Comparison of ENCODE assay signal across 14 mouse cellular contexts in genomic region chr19:38478286-38478685, GRCm38 (mm10). TPM values are rescaled to one million over a fixed set of nuclear protein-coding genes. Genes with fewer than 3 reads are reported as not detected.
A peak's percentile ranks its signal among the peaks of the same experiment; 100 is the strongest.
DNase-seq lines count a peak whose midpoint lies in the region; ATAC-seq and TF ChIP-seq lines count a peak whose summit lies in the region.
"Had no signal": no experiment of that assay in that cellular context is flagged by ENCODE, and none has a peak within 500 bp of the region (broad histone marks: within the 10 kb centered on the region; RNA-seq: fewer than 3 reads in every experiment).

No protein-coding gene starts in this region.

- 0 out of 2 replicates have a peak, but pooled peaks cover 2% of the 10 kb centered on the region for H3K27me3 ChIP-seq in heart, embryonic 12.5 days (replicated peaks)
- peaks cover 17% of the 10 kb centered on the region for H3K27me3 ChIP-seq in lung, embryonic 15.5 days
- H3K27me3 ChIP-seq in lung, postnatal 0 days (replicated peaks; ENCODE audit: insufficient read depth, low read length): peaks cover 5% of the 10 kb centered on the region; the same call in 1 of the 2 replicates
- peaks cover 12% of the 10 kb centered on the region; the same call in 1 of the 2 replicates for H3K27me3 ChIP-seq in forebrain, embryonic 16.5 days (replicated peaks; ENCODE audit: control insufficient read depth, insufficient read depth, low read length)
- H3K27me3 ChIP-seq in neural tube, embryonic 13.5 days: peaks cover 20% of the 10 kb centered on the region

- H3K4me1 ChIP-seq in heart, embryonic 12.5 days (replicated peaks): peaks cover 41% of the 10 kb centered on the region
- H3K4me1 ChIP-seq in lung, embryonic 15.5 days: 0 out of 2 replicates have a peak, but pooled peaks cover 14% of the 10 kb centered on the region
- 0 out of 2 replicates have a peak, but pooled peaks cover 2% of the 10 kb centered on the region for H3K4me1 ChIP-seq in lung, postnatal 0 days (ENCODE audit: insufficient read depth, low read depth, low read length)
- peaks cover 27% of the 10 kb centered on the region for H3K4me1 ChIP-seq in forebrain, embryonic 16.5 days (replicated peaks; ENCODE audit: control insufficient read depth, insufficient read depth, low read length)
- peaks cover 52% of the 10 kb centered on the region for H3K4me1 ChIP-seq in neural tube, embryonic 13.5 days (replicated peaks)
- H3K4me1 ChIP-seq: liver, embryonic 15.5 days had no signal

- H3K4me2 ChIP-seq in heart, embryonic 12.5 days: no peak overlapping the region
- no peak overlapping the region for H3K4me2 ChIP-seq in lung, embryonic 15.5 days
- no peak overlapping the region for H3K4me2 ChIP-seq in lung, postnatal 0 days (replicated peaks; ENCODE audit: low read depth, low read length)
- H3K4me2 ChIP-seq in forebrain, embryonic 16.5 days (ENCODE audit: low read length): no peak overlapping the region
- no peak overlapping the region; the same call in 1 of the 2 replicates for H3K4me2 ChIP-seq in neural tube, embryonic 13.5 days
- H3K4me2 ChIP-seq: liver, embryonic 15.5 days had no signal

- no peak for TF ChIP-seq CTCF in lung, postnatal 0 days (IDR thresholded peaks at IDR 0.05)

- DNase-seq in heart, adult 9 months (ENCODE audit: low spot score in 2 of 2): no peak
- DNase-seq in lung, postnatal 0 days (ENCODE audit: low spot score): no peak
- no peak for DNase-seq in right cerebral cortex, adult 2 months (ENCODE audit: low spot score in 2 of 2)
- no peak for DNase-seq in left cerebral cortex, postnatal 25 days (ENCODE audit: low spot score in 2 of 2)
- DNase-seq: B cell, adult 2 months; cerebellum, postnatal 36 days; layer of hippocampus, postnatal 36 days; thymus, postnatal 36 days had no signal

- H3K27ac ChIP-seq in heart, embryonic 12.5 days (ENCODE audit: poor library complexity, severe bottlenecking): peak overlapping the region; percentile 73
- H3K27ac ChIP-seq in lung, embryonic 15.5 days: peak overlapping the region; percentile 11; the same call in 1 of the 2 replicates
- H3K27ac ChIP-seq in lung, postnatal 0 days (ENCODE audit: low read length): no peak overlapping the region
- 0 out of 2 replicates have a peak overlapping the region, but pooled peaks have one; percentile 11 for H3K27ac ChIP-seq in forebrain, embryonic 16.5 days (ENCODE audit: low read length)
- peak overlapping the region; percentile 73 for H3K27ac ChIP-seq in neural tube, embryonic 13.5 days (replicated peaks)
- H3K27ac ChIP-seq: liver, embryonic 15.5 days had no signal

- no peak overlapping the region for H3K4me3 ChIP-seq in heart, embryonic 12.5 days
- H3K4me3 ChIP-seq in lung, embryonic 15.5 days: no peak overlapping the region
- no peak overlapping the region for H3K4me3 ChIP-seq in lung, postnatal 0 days (ENCODE audit: low read depth, low read length)
- no peak overlapping the region for H3K4me3 ChIP-seq in forebrain, embryonic 16.5 days (replicated peaks; ENCODE audit: low read length)
- H3K4me3 ChIP-seq in neural tube, embryonic 13.5 days: no peak overlapping the region
- H3K4me3 ChIP-seq: liver, embryonic 15.5 days had no signal

- no peaks in the 10 kb centered on the region for H3K9me3 ChIP-seq in heart, embryonic 12.5 days (replicated peaks)
- no peaks in the 10 kb centered on the region for H3K9me3 ChIP-seq in lung, embryonic 15.5 days
- H3K9me3 ChIP-seq in lung, postnatal 0 days (ENCODE audit: low read length): no peaks in the 10 kb centered on the region
- H3K9me3 ChIP-seq in forebrain, embryonic 16.5 days (ENCODE audit: control insufficient read depth, low read length): no peaks in the 10 kb centered on the region
- no peaks in the 10 kb centered on the region for H3K9me3 ChIP-seq in neural tube, embryonic 13.5 days
- H3K9me3 ChIP-seq: G1E; liver, embryonic 15.5 days had no signal

- no peak overlapping the region for H3K9ac ChIP-seq in heart, embryonic 12.5 days
- no peak overlapping the region for H3K9ac ChIP-seq in lung, embryonic 15.5 days
- no peak overlapping the region for H3K9ac ChIP-seq in lung, postnatal 0 days (replicated peaks; ENCODE audit: low read depth)
- H3K9ac ChIP-seq in forebrain, embryonic 16.5 days (replicated peaks; ENCODE audit: low read depth, low read length): no peak overlapping the region
- H3K9ac ChIP-seq in neural tube, embryonic 13.5 days: no peak overlapping the region
- H3K9ac ChIP-seq: liver, embryonic 15.5 days had no signal

- intact Hi-C loops in left cerebral cortex, postnatal 25 days (cut with DNase I): no loop called here

- 53% methylated on average over 5 of the region's 5 CpGs for WGBS in heart, embryonic 12.5 days
- WGBS in lung, embryonic 15.5 days: 34% methylated on average over 5 of the region's 5 CpGs
- 39% methylated on average over 5 of the region's 5 CpGs for WGBS in lung, postnatal 0 days
- WGBS in forebrain, embryonic 16.5 days: 43% methylated on average over 5 of the region's 5 CpGs
- 12% methylated on average over 5 of the region's 5 CpGs for WGBS in neural tube, embryonic 13.5 days

- TF ChIP-seq EP300 in lung, postnatal 0 days (IDR thresholded peaks at IDR 0.05): no peak

- no peak for ATAC-seq in heart, embryonic 12.5 days (ENCODE audit: insufficient number of reproducible peaks, low FRiP score)
- no peak for ATAC-seq in lung, embryonic 15.5 days (ENCODE audit: borderline replicate concordance, extremely low read depth, low FRiP score, low TSS enrichment)
- no peak for ATAC-seq in lung, postnatal 0 days
- no peak for ATAC-seq in forebrain, embryonic 16.5 days
- no peak for ATAC-seq in neural tube, embryonic 13.5 days (ENCODE audit: low read depth)

- no peaks in the 10 kb centered on the region for H3K36me3 ChIP-seq in heart, embryonic 12.5 days
- no peaks in the 10 kb centered on the region for H3K36me3 ChIP-seq in lung, embryonic 15.5 days
- no peaks in the 10 kb centered on the region for H3K36me3 ChIP-seq in lung, postnatal 0 days (ENCODE audit: insufficient read depth, low read length)
- no peaks in the 10 kb centered on the region for H3K36me3 ChIP-seq in forebrain, embryonic 16.5 days (ENCODE audit: control insufficient read depth, insufficient read depth)
- H3K36me3 ChIP-seq in neural tube, embryonic 13.5 days: no peaks in the 10 kb centered on the region
- H3K36me3 ChIP-seq: G1E; liver, embryonic 15.5 days had no signal

RNA-seq across cellular contexts. Expression of gene Plce1, which starts 2.6 kb away (rescaled TPM):
- polyA plus RNA-seq in heart, embryonic 12.5 days (2016; fragmentation: Nextera tagmentation; extraction: Ambion mirVana): 8.4 and 10.5 TPM in 2 replicates
- 3.3 and 4.8 TPM in 2 replicates for polyA plus RNA-seq in lung, embryonic 15.5 days (2015; fragmentation: Nextera tagmentation; extraction: Ambion mirVana)
- 2.0 and 3.1 TPM in 2 replicates for polyA plus RNA-seq in lung, postnatal 0 days (2015; fragmentation: Nextera tagmentation; extraction: Ambion mirVana)
- 3.8 and 4.5 TPM in 2 replicates for polyA plus RNA-seq in forebrain, embryonic 16.5 days (2015; fragmentation: Nextera tagmentation; extraction: Ambion mirVana)
- polyA plus RNA-seq in neural tube, embryonic 13.5 days (2015; fragmentation: Nextera tagmentation; extraction: Ambion mirVana): 5.2 and 6.4 TPM in 2 replicates
- 1 to 10 TPM; 6.2 to 9.1 TPM for total RNA-seq in left cerebral cortex, postnatal 25 days (2021)
- polyA plus RNA-seq: G1E had no signal
